Mouse (Mus musculus): ENCODE results near the gene Vps54.
"Not testable (repeated sequence)": the region's sequence is repeated elsewhere in the genome, so short reads cannot be mapped to it uniquely, and the experiment has no call there.

Gene Vps54

DNA sequence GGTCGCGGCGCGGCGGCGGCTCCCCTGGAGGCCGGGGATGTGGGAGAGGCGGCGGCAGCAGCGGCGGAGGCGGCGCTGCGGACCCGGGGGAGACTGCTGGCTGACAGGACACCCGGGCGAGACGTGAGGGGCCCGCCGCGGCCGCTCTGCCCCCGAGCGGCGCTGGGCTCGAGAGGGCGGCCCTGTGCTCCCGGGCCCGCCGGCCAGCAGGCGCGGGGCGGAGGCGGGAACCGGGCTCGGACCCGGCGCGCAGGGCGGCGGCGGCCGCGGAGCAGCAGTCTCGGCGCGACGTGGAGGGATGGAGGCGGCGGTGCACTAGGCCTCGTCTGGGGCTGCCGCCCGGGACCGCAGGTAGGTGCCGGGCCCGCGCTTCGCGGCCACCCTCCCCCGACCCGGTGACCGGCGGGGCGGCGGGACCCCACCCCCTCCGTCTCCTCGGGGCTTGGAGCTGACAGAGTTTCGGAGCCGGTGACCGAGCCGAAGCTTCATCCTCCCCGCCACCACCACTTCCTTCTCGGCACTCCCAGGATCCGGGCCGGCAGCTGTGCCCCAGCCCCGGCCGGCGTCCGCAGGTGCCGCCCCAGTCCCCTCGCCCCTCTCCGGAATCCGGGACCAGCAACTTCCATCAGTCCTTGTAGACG is at the start of gene Vps54:
Vps54 (plus strand) TSS at position 261 of the 641 bp plus-strand sequence.
- DNase-seq (ENCODE audit: extremely low spot score): peak; percentile 80

DNA sequence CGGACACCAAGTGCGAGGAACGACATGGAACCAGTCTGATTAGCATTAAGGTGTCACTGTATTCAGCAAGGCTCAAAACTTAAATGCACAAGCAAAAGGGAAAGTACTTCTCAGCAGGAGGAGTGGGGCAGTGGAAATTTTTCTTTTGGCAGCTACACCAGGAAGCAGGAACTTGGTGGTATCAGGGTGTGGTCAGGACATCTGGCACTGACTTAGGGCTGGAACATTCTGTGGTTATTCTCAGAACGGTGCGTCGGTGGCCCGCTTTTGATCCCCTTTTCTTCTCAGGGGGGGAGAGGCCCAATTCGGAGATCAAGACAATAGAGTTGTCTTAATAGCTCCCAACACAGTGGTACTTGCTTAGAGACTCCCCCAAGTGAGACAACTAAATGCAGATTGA is 47.3 kb upstream of the Vps54 start:
- DNase-seq (ENCODE audit: extremely low spot score): not testable (repeated sequence)

DNA sequence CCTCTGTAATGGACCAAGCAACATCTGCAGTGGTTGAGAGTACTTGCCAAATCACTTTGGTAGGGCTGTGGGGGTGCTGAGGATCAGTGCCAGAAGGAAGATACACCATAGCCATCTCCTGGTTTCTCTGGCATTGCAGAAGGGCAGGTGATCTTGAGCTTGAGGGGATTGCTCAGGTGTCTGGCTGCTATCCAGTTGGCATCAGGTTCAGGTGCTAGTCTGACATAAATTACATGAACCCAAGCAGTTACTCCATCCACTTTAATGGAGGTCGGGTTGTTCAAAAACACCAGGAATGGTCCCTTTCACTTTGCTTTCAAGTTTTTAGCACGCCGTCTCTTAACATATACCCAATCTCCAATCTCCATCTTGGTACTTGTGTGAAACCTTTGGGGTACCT is 44.2 kb upstream of the Vps54 start:
- DNase-seq (ENCODE audit: extremely low spot score): no peak

DNA sequence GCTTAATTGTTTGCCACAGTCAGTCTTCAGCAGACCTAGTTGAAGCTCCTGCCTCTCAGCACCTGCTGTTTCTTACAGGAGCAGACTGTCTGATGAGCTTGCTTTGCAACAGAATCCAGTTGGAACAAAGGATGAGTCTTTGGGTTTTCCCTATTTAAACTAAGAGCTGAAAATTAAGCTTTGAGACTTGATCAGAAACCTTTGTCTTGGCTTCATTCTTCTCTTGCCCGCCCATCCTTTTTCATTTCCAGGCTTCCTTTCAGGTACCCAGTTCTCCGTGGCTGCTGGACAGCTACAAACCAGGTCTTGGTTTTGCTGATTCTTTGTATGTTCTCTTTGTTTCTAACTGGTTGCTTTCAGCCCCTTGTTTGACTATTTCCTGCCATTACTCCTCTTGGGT is 30.0 kb upstream of the Vps54 start:
- DNase-seq (ENCODE audit: extremely low spot score): no peak

DNA sequence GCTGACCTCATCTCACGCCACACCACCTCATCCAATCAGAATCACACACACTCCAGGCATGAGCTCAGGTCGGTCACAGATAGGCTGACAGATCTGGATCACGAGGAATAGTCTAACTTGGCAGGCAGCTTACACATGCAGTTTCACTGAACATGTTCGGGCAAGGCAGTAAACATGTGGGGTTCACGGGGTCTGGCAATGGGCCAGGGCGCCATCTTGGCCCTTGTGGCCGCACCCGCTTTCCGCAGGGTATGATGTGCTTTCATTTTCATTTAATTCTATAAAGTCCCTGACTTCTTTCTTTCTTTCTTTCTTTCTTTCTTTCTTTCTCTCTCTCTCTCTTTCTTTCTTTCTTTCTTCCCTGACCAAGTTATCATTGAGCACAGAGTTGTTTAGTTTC is 29.4 kb upstream of the Vps54 start:
- not testable (repeated sequence) for DNase-seq (ENCODE audit: extremely low spot score)

DNA sequence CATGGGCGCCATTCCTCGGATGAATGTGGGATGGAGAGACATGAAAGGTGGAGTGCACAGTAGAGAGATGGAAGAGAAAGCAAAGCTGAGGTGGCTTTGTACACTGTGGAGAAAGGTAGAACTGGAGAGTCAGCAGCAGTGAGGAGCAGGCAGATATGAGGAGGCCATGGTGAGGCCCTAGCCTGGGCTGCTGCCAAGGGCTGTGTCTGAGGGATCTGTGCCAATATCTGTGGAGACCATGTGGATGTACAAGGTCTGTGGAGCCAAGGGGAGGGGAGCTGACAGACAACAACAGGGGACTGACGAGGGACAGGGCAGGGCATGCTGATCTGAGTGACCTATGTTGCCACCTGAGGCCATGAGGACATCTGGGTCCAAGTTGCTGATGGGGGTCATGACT is 21.7 kb upstream of the Vps54 start:
- no peak for DNase-seq (ENCODE audit: extremely low spot score)

DNA sequence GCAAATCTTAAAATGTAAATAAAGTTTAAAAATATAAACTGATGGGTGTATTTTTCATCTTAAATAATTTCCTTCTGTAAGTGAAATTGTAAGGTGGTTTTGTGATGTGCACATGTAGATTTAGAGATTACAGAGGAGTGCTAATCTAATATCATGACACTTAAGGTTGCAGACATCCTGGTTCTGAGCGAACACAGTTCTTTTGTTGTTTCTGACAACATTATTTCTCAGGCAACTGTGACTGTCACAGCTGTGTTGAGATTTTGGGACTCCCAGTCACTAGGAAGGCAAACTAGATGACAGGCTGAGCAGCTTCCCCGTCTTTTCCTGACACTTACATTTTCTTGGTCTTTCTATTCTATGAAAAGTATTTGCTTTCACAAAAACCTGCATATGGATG is 19.8 kb upstream of the Vps54 start:
- DNase-seq (ENCODE audit: extremely low spot score): no peak

DNA sequence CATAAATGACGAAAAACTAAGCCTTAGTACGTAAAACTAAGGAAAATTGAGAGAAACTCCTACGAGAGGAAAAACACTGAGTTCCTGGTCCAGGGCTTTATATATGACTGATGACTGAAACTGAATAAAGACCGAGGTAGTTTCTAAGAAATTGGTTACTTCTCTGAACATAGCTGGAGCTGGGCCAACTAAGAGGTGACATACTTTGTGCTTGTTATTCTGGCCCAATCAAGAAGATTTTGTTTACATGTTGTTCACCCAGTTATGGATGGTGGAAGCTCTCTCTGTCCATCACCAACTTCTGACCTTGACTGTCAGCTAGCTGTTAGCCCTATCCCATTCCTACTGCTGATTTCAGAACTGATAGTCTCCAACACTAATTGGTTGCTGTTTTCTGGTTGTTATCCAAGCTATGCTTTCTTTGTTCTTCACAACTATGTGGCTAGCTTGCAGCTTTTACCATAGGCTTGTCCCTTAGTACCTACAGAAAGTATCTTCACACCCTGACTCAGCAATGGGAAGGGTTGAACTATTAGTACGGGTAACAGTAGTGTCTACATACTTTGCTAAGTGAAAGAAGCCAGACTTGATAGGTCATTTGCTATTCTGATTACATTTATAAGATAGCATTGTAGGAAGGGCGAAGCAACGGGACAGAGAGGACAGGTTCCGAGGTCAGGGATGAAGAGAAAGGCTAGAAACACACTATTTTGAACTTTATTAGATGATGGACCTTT is 19.1 kb upstream of the Vps54 start:
- DNase-seq (ENCODE audit: extremely low spot score): no peak

DNA sequence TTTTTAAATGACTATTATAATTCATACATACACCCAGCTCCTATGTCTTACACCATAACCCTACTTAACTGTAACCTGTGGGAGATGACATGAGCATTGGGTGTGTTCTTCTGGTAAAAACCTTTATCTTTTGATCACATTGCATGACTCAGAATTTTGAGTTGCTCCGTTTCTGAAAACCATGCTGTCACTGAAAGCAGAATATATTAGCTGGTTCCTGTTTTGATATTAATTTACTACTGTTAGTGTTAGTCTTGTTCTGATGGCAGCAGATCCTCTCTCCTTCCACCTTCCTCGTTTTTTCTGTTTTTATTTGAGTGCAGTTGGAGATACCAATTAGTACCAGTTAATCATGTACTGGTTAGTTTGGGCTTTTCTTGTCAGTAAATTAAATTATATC is 18.3 kb upstream of the Vps54 start:
- DNase-seq (ENCODE audit: extremely low spot score): no peak

DNA sequence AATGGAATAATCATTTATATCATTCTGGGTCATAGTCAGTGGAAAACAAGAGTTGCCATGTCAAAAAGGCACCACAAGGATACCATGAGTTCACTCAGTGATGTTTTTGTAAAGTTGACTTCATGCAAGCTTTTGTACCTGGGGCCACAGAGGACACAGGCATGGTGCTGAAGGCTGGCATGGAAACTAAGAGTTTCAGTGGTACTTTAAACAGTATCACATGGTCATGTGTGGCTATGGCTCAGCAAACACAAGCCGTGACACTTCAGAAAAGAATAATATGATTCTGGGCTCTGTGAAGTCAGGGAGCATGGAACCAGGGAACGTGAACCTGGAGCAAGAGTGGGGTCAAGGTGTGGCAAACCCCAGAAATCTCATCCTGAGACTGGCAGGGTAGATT is 17.7 kb upstream of the Vps54 start:
- no peak for DNase-seq (ENCODE audit: extremely low spot score)

DNA sequence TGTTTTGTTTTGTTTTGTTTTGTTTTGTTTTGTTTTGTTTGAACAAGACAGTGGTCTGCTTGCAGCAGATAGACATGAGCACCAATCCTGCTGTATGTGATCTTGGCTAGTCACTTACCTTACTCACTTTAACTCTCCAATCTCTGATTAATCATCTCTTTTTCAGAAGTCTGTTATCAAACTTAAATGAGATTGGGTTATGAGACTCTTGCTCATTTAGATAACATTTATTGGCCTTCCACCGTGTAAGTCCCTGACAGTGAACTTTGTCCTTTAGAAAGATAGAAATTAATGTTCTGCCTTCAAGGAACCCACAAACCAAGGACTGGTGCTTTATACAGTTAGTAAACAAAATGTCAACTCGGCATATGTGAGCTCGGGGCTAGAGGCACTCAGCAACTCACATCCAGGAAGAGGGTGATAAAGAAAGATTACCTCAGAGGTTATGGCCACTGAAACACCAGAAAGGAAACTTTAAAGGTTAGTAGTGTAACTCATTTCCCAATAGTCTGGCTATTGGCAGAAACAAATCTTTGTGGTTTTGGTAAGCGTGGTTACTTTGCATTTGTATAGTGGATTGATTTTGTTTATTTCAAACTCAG is 16.4 kb upstream of the Vps54 start:
- no peak for DNase-seq (ENCODE audit: extremely low spot score)

DNA sequence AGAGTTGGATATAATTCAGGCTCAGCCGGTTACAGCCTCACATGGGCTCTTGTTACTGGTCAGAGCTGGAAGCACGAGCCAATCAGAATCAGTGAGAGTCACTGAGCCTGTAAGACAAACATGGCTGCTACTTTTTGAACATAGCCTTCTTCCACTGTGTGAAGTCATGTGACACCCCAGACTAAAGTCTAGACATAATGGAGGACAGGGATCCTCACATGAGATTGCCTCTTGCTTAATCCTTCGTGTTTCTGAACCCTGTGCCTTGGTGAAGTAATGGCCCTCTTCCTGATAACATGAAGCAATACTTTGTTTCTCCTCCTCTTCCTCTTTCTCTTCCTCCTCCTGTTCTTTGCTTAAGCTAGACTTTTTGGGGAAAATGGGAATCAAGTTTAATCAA is 15.5 kb upstream of the Vps54 start:
- DNase-seq (ENCODE audit: extremely low spot score): no peak

DNA sequence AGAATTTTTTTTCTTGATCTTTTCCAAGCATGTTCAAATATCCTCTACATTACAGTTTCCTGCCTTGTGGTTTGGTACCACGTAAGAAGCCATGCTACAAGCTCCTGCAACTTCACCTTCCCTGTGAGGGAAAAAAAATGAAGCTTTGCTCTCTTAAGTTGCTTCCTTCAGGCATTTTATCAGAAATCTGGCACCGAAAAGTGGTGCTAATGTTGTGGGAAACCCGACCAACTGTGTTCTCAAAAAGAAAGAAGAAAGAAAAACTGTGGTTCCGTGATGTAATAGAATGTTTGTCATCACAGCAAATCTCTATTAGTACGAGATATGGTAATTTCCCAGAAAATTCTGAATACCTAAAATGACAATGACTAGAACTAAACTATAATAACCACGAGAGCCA is 15.0 kb upstream of the Vps54 start:
- no peak for DNase-seq (ENCODE audit: extremely low spot score)

DNA sequence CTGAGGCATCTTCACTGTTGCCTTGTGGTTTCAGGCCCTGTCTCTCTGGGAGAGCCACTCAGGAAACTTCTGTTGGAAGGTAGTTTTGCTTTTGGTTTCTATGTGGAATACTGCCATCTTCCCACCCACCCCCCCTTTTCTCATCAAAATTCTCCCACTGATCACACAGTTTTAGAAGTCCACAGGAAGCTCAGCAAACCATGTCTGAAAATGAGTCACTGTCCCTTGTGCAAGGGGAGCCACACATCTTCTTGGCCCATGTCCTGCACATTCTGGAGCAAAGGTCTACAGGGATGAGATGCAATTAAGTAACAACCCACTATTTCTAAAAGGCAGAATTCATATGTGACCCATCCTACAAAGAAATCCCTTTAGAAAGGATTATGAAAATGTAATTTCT is 14.6 kb upstream of the Vps54 start:
- no peak for DNase-seq (ENCODE audit: extremely low spot score)

DNA sequence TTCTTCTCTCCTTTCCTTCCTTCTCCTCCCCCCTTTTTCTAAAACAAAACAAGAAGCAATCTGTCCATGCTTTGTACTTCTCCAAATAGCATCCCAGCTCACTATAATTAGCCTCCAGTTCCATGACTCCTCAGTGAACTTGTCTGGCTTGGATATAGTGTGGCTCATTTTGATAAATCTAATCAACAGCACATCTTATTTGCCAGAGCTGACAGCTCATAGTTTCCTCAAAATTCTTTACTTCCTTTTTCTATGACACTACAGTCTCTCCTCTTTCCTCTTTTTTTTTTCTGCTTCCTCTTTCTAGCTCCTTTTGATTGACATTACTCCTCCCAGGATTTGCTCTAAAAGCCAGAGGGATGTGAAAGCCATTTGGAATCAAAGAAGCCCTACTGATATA is 14.1 kb upstream of the Vps54 start:
- DNase-seq (ENCODE audit: extremely low spot score): no peak

DNA sequence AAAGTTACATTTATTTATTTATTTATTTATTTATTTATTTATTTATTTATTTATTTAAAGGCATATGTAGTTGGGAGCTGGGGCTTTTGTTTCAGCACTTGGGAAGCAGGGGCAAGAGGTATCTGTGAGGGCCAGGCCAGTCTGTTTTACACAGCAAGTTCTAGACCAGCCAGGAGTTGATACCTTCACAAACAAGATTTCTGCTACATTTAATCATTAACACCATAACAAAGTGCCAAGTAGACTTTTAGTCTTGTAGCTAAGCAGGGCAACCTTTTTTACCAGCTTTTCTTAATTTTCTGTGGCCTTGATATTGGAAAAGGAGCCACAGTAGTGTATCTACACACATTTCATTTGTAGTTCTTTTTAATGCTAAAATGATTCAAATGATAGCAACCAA is 3.7 kb upstream of the Vps54 start:
- DNase-seq (ENCODE audit: extremely low spot score): no peak

DNA sequence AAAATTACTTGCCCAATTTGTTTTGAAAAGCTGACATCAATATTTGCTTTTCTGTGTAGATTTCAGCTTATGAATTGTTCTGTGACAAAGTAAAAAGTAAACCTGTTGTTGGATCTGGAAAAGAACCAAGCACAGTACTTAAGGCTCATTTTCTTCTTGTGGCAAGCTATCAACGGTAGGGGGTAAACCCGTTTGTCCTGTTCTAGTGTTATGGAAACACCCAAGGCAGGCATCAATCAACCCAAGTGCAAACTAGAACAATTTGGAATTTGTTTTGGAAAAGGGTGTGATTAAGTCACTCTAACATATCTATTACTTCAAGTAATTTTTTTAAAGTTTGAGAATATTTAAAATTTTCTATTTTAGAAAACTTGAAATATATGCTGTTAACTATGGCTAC is 3.3 kb upstream of the Vps54 start:
- DNase-seq (ENCODE audit: extremely low spot score): no peak

DNA sequence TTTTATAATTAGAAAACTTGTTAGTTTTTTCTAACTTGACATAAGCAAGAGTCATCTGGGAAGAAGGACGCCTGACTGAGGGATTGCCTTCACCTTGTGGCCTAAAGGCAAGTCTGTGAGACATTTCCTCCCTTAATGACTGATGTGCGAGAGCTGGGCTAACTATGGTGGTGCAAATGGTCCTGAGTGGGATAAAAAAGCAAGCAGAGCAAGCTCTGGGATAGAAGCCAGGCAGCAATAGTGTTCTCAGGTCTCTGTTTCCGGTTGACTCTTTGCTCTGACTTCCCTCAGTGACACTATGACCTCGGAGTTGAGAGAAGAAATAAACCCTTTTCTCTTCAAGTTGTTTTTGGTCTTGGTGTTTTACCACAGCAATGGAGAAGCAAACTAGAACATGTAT is 2.1 kb upstream of the Vps54 start:
- no peak for DNase-seq (ENCODE audit: extremely low spot score)

DNA sequence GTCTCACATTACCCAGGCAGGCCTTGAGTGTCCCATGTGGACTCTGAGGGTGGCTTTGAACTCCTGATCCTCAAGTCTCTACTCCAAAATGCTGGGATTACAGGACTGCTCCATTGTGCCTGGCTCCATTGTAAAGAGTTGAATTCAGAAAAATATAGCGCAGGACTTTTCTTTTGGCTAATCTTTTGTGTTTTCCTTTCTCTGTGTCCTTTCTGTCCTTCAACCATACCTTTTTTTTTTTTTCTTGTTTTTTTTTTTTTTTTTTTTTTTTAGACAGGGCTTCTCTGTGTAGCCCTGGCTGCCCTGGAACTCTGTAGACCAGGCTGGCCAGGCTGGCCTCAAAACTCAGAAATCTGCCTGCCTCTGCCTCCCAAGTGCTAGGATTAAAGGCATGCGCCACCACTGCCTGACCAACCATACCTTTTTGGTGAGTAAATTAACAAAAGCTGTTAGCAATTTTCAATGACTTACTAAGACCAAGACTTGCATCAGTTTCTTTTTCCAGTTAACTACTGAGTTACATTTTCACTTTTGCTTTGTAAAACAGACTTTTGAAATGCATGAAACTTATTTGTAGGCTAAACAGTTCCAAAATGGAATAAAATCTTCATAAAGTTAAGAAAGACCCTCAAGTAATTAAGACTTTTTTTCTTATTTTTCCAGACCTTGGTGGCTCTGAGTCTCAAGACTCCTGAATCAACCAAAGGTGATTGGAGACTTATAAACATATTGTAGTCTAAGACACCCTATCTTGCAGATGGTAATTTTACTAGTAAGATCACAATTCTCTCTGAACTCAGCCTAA is 1.4 kb upstream of the Vps54 start:
- DNase-seq (ENCODE audit: extremely low spot score): no peak

DNA sequence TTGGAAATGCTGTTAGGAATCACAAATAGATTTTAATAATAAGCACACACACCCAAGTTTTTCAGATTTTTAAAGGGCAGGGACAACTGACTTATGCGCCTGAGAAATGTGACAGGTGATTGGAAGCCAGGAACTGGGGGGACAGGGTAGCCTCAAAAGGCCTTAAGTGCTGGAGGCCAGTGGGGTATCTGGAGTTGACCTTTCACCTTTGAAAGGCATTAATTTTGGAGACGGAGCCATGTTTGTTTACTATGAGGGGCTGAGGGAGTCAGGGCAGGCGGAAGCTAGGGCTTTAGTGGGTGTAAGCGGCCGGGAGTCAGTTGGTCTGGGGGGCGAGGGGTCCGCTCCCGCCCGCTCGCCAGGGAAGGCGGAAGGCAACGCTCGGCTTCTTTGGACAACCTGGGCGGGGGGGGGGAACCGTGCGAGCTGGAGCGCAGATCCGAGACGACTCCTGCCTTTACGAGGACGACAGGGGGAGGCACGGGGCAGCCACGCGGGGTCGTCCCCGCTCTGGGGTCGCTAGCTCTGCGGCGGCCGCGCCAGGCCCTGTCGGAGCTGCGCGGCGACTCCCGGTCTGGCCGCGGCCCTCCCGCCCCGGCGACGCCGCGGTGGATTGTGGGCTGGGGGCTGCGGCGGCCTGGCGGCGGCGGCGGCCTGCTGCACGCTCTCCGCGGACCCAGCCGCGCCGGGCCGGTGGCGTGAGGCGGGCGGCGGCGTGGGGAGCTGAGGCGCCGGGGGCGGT is 631 bp upstream of the Vps54 start:
- DNase-seq (ENCODE audit: extremely low spot score): no peak

DNA sequence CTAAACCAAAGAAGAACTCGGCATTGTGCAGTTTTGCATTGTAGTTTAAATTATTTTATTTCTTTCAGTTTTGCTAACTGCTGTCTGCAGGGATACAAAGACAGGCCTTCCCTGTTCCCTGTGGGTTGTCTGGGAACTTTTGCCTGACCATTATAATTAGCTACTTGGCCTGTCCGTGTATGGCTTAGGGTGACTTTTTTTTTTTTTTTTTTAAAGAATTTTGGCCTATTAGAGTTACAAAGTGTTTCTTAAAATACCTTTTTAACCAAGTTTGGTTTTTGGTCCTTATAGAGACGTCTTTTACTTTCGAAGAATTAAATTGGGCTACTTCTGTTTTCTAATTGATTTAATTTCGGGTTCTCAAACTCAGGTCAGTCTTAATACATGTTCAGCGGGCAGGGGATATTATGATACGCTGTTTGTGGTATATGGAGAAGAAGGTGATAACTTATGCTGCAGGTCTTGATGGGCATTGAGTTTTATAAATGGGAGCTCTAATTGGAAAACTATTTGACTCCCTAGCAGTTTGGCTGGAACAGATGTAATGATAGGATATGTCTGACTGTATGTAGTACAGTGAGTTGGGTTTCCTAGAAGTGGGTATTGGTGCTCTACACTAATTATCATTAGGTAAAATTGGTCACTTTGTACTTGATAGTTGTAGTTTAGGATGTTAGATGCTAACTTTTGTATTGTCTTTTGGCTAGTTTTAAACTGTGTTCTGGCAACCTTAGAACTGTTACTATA is 855 bp downstream of the Vps54 start:
- no peak for DNase-seq (ENCODE audit: extremely low spot score)
